Mouse (Mus musculus) CH12.LX (cell line): ENCODE results near the gene Gm21958. TPM values are rescaled to one million over a fixed set of nuclear protein-coding genes. Genes with fewer than 3 reads are reported as not detected.
A peak's percentile ranks its signal among the peaks of the same experiment; 100 is the strongest.

Source experiments
- DNase-seq: peaks from one replicate; pipeline ENCODE4 v3.0.0-alpha.2; 2013; ENCODE audit errors: extremely low read depth
- H3K27ac ChIP-seq: 2 replicates; pipeline ENCODE4 v1.5.1; 2012; ENCODE audit warnings: low read depth, mild to moderate bottlenecking, control low read depth, moderate library complexity; ENCODE audit not compliant: insufficient read depth
- H3K27me3 ChIP-seq: replicated peaks from 2 replicates; pipeline ENCODE3; 2012; ENCODE audit warnings: inconsistent platforms
- H3K36me3 ChIP-seq, 2 experiments: replicated peaks in 1 of 2; 2 replicates each; pipeline versions ENCODE3 to v1.6.1; 2012; ENCODE audit warnings: inconsistent platforms in 1 of 2, low read length in 1 of 2, mild to moderate bottlenecking in 1 of 2, mixed read lengths in 1 of 2, moderate library complexity in 1 of 2; ENCODE audit not compliant: control insufficient read depth in 1 of 2, insufficient read depth in 1 of 2
- H3K4me1 ChIP-seq, 2 experiments: 2 replicates each; pipeline ENCODE4 v1.6.1; 2012; ENCODE audit warnings: inconsistent platforms in 1 of 2, moderate library complexity in 1 of 2; ENCODE audit not compliant: insufficient read depth in 2 of 2, control insufficient read depth in 1 of 2
- H3K4me2 ChIP-seq: 2 replicates; pipeline ENCODE4 v1.6.1; 2012; ENCODE audit warnings: low read depth, mild to moderate bottlenecking, control low read depth; ENCODE audit not compliant: poor library complexity, insufficient read depth, severe bottlenecking
- H3K4me3 ChIP-seq, 3 experiments: fragments of 150-350 bp in 1 of 3; sonication (generic) in 1 of 3; replicated peaks in 1 of 3; 2 replicates each; pipeline versions ENCODE3 to v1.5.1; 2011 to 2012; ENCODE audit warnings: low read depth in 2 of 3, low read length in 2 of 3, mild to moderate bottlenecking in 2 of 3, moderate library complexity in 2 of 3, control low read depth in 1 of 3, improper control_type of control experiment in 1 of 3, inconsistent platforms in 1 of 3, mixed read lengths in 1 of 3; ENCODE audit not compliant: poor library complexity in 1 of 3
- H3K79me2 ChIP-seq: replicated peaks from 2 replicates; pipeline ENCODE4 v1.6.1; 2012; ENCODE audit warnings: mild to moderate bottlenecking, moderate library complexity; ENCODE audit not compliant: control insufficient read depth, poor library complexity, insufficient read depth, severe bottlenecking; ENCODE audit errors: extremely low read depth
- H3K9ac ChIP-seq: 2 replicates; pipeline ENCODE4 v1.6.1; 2012; ENCODE audit warnings: low read depth, mild to moderate bottlenecking, control low read depth, moderate library complexity; ENCODE audit not compliant: insufficient read depth
- H3K9me3 ChIP-seq: replicated peaks from 2 replicates; pipeline ENCODE3; 2012; ENCODE audit warnings: low read length, inconsistent platforms, mixed read lengths
- CHD2 ChIP-seq: IDR thresholded peaks from 2 replicates; pipeline ENCODE4 v1.6.1; 2011; ENCODE audit warnings: low read length, improper control_type of control experiment
- ETS1 ChIP-seq: conservative IDR thresholded peaks from 2 replicates; pipeline ENCODE4 v1.6.1; 2012; ENCODE audit warnings: low read depth, mild to moderate bottlenecking, inconsistent platforms, low read length, improper control_type of control experiment, moderate library complexity
- GABPA ChIP-seq: IDR thresholded peaks from 2 replicates; pipeline ENCODE4 v1.6.1; 2012; ENCODE audit warnings: low read depth, low read length, improper control_type of control experiment, inconsistent platforms; ENCODE audit not compliant: insufficient replicate concordance
- HCFC1 ChIP-seq: IDR thresholded peaks from 2 replicates; pipeline ENCODE4 v1.6.1; 2012; ENCODE audit warnings: low read depth, mild to moderate bottlenecking, inconsistent platforms, low read length, improper control_type of control experiment
- IRF4 ChIP-seq: IDR thresholded peaks from 2 replicates; pipeline ENCODE4 v1.6.1; 2014; ENCODE audit warnings: low read depth, mild to moderate bottlenecking, inconsistent platforms, low read length, improper control_type of control experiment
- KAT2A ChIP-seq: IDR thresholded peaks from 2 replicates; pipeline ENCODE4 v1.6.1; 2012; ENCODE audit warnings: low read length, improper control_type of control experiment, inconsistent platforms; ENCODE audit not compliant: insufficient replicate concordance
- MAX ChIP-seq: IDR thresholded peaks from 2 replicates; pipeline ENCODE4 v1.6.1; 2011; ENCODE audit warnings: low read length, improper control_type of control experiment
- MEF2A ChIP-seq: IDR thresholded peaks from 2 replicates; pipeline ENCODE4 v1.6.1; 2014; ENCODE audit warnings: low read depth, mild to moderate bottlenecking, inconsistent platforms, low read length, improper control_type of control experiment, borderline replicate concordance
- MXI1 ChIP-seq: IDR thresholded peaks from 2 replicates; pipeline ENCODE4 v1.6.1; 2011; ENCODE audit warnings: mild to moderate bottlenecking, low read depth, low read length, improper control_type of control experiment
- NRF1 ChIP-seq: IDR thresholded peaks from 2 replicates; pipeline ENCODE4 v1.6.1; 2014; ENCODE audit warnings: low read depth, mild to moderate bottlenecking, inconsistent platforms, low read length, improper control_type of control experiment, moderate library complexity
- POLR2A ChIP-seq: IDR thresholded peaks from 2 replicates; pipeline ENCODE4 v1.6.1; 2011; ENCODE audit warnings: low read depth, mild to moderate bottlenecking, improper control_type of control experiment, low read length
- POLR2AphosphoS2 ChIP-seq: IDR thresholded peaks from 2 replicates; pipeline ENCODE4 v1.6.1; 2011; ENCODE audit warnings: low read depth, low read length, improper control_type of control experiment
- RAD21 ChIP-seq: IDR thresholded peaks from 2 replicates; pipeline ENCODE4 v1.6.1; 2011; ENCODE audit warnings: low read depth, mild to moderate bottlenecking, low read length, improper control_type of control experiment, moderate library complexity
- SIN3A ChIP-seq: IDR thresholded peaks from 2 replicates; pipeline ENCODE4 v1.6.1; 2012; ENCODE audit warnings: low read length, improper control_type of control experiment, inconsistent platforms
- TBP ChIP-seq: conservative IDR thresholded peaks from 2 replicates; pipeline ENCODE4 v1.6.1; 2011; ENCODE audit warnings: low read depth, low read length, improper control_type of control experiment
- TCF12 ChIP-seq: IDR thresholded peaks from 2 replicates; pipeline ENCODE4 v1.6.1; 2014; ENCODE audit warnings: low read depth, mild to moderate bottlenecking, inconsistent platforms, low read length, improper control_type of control experiment
- UBTF ChIP-seq: IDR thresholded peaks from 2 replicates; pipeline ENCODE4 v1.6.1; 2012; ENCODE audit warnings: low read depth, mild to moderate bottlenecking, inconsistent platforms, low read length, improper control_type of control experiment, moderate library complexity
- USF1 ChIP-seq: IDR thresholded peaks from 2 replicates; pipeline ENCODE4 v1.6.1; 2014; ENCODE audit warnings: low read depth, mild to moderate bottlenecking, inconsistent platforms, low read length, improper control_type of control experiment
- USF2 ChIP-seq: conservative IDR thresholded peaks from 2 replicates; pipeline ENCODE4 v1.6.1; 2011; ENCODE audit warnings: low read depth, low read length, improper control_type of control experiment
- ZMIZ1 ChIP-seq: IDR thresholded peaks from 2 replicates; pipeline ENCODE4 v1.6.1; 2012; ENCODE audit warnings: low read depth, mild to moderate bottlenecking, inconsistent platforms, low read length, improper control_type of control experiment
- ZNF384 ChIP-seq: IDR thresholded peaks from 2 replicates; pipeline ENCODE4 v1.6.1; 2012; ENCODE audit warnings: low read depth, low read length, improper control_type of control experiment, inconsistent platforms
- dilution Hi-C: fragments of 300-500 bp; cut with MboI; formaldehyde crosslinking; loops from 2 replicates; pipeline ENCODE4 v1.14.3; 2020; ENCODE audit warnings: low sequenced_read_pairs; ENCODE audit not compliant: extremely low pct_unique_long_range_greater_than_20kb, extremely low pct_ligation_motif_present
- in situ Hi-C: fragments of 300-500 bp; cut with MboI; formaldehyde crosslinking; loops from 3 replicates; pipeline ENCODE4 v1.14.3; 2019; ENCODE audit warnings: low sequenced_read_pairs, low pct_ligation_motif_present, low pct_unique_long_range_greater_than_20kb, mixed read lengths
- polyA plus RNA-seq: library from polyadenylated mRNA; unstranded; fragments of >175 nt; gene quantifications from 2 replicates; pipeline ENCODE4 v1.2.1, GENCODE M21; 2012; ENCODE audit warnings: low read depth; ENCODE audit not compliant: insufficient read length
- total RNA-seq, 2 experiments: library from RNA; depleted of rRNA; stranded (reverse); fragments of 300-350 nt in 1 of 2; fragments of >200 nt in 1 of 2; gene quantifications; 2 replicates each; pipeline ENCODE4 v1.2.3; 2012 to 2014

Gm21958 gene
- total and polyA plus RNA-seq, 3 experiments, result 0.61 TPM; not detected in 2

DNA sequence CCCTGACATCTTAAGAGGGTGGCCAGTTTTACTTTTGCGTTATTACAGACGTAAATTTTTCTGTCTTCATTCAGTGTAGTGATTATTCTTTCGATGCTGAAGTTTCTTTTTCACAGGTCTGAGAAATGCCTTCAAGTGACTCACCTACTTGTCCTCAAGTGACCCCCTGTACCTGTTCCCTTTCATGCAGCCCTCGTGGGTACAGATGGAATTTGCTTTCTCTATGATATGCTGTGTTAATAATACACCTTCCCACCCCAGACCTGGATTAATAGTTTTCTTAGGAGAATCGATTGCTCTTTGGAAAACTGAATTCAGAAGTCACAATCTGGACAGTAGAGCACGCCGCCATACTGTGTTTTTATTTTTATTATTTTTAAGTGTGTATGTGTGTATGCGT is 23.2 kb upstream of the Gm21958 start:
- Histone ChIP-seq H3K4me3 (no peak overlapping the region), H3K27me3 (no peaks in the 10 kb centered on the region), H3K4me2 (no peak overlapping the region), H3K9ac (no peak overlapping the region), H3K79me2 (peaks cover 32% of the 10 kb centered on the region), H3K9me3 (peaks cover 3% of the 10 kb centered on the region), H3K4me1 (peaks cover 3 to 30% of the 10 kb centered on the region in 2 experiments), H3K36me3 (peaks cover 27 to 53% of the 10 kb centered on the region in 2 experiments), H3K27ac (no peak overlapping the region)
- in situ Hi-C loops (no loop called here), dilution Hi-C loops (no loop called here)
- no peak for DNase-seq
- TF ChIP-seq IRF4 (no peak), ZNF384 (no peak)

DNA sequence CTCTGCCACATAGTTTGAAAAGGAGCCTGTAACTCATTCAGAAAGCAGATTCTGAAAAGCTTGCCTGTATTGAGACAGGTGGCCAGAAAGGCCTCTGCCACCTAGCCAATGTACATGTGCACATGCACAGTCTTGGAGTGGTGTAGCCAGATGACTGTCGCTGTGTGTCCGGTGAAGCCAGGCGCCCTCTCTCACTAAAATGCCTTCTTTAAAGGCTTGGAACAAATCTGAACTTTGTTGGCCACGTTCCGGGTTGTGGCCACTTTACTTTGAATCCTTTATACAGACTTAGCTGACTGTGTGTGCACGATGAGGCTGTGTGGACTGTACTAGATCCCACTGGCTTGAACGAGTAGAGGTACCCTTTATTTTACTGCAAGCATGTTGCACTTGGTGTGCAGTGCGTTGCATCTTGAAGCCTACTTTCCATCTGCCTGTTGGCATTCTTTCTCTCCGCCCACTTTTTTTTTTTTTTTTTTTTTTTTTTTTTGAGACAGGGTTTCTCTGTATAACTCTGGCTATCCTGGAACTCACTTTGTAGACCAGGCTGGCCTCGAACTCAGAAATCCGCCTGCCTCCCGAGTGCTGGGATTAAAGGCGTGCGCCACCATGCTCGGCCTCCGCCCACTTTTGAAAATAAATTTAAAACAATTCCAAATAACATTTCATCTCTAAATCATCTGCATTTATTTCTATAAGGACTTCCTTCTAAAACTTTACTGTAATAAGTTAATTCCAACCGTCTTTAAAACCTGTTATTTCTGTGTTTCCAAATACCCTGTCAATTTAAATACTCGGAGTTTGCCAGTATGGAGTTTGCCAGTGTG is 22.2 kb upstream of the Gm21958 start:
- H3K27me3 ChIP-seq, result no peaks in the 10 kb centered on the region
- DNase-seq, result no peak
- TF ChIP-seq MXI1 (peak; percentile 57; the same call in 1 of the 2 replicates), POLR2A (0 out of 2 replicates have a peak, but pooled peaks have one; percentile 35), ZNF384 (peak; percentile 92), CHD2 (no peak), KAT2A (no peak), SIN3A (peak; percentile 15; the same call in 1 of the 2 replicates), MAX (peak; percentile 41; the same call in 1 of the 2 replicates)
- H3K9ac ChIP-seq, result peak overlapping the region; percentile 90
- dilution Hi-C loops, result no loop called here
- H3K36me3 ChIP-seq, result peaks cover 24 to 52% of the 10 kb centered on the region in 2 experiments
- peak overlapping the region; percentile 57 for H3K27ac ChIP-seq
- peak overlapping the region; percentile 86 for H3K4me2 ChIP-seq
- in situ Hi-C loops, result no loop called here
- H3K79me2 ChIP-seq, result peaks cover 32% of the 10 kb centered on the region
- H3K4me1 ChIP-seq, result peaks cover 6 to 40% of the 10 kb centered on the region in 2 experiments
- no peaks in the 10 kb centered on the region for H3K9me3 ChIP-seq
- peak overlapping the region; percentile 83 to 99 (median 86) for H3K4me3 ChIP-seq

DNA sequence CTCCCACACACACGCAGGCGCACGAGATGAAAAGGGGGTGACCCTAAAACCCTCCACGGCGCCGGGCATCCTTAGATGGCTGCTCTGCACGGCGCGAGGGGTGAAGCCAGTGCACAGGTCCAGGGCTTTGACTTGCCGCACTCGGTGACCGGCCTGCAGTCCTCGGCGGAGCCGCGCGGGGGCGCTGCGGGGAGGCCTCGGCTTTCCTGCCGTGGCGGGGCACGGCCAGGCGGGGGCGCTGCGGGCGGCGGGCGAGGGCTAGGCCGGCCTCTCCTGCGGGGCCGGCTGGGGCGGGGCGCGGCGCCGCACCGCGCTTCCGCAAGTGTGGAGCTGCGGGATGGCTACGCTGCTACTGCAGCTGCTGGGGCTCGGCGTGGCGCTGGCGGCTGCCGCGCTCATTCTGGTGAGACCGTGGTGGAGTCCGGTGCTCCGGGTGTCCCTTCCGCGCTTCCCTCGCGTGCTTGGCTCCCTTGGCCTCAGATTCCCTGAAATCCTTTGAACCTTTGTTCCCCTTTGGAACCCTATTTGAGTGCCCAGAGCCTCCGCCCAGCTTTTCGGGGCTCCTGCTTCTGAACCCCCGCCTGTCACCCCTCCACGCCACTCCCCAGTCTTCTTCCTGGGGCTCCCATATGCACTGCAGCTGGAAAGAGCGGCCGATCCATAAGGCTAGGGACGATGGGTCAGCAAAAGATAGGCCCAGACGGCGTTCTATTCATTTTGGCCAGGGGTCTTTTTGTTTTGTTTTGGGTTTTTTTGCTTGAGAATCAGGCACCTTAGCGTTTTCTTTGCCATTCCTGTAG is 21.3 kb upstream of the Gm21958 start, which contains the start of the genes Exosc8 and Alg5:
Gene Exosc8, minus strand, starts transcription at position 147 of the 800 bp plus-strand sequence.
Gene Alg5, plus strand, starts transcription at position 293 of the 800 bp plus-strand sequence.
- in situ Hi-C loops, result no loop called here
- Histone ChIP-seq H3K9me3 (no peaks in the 10 kb centered on the region), H3K79me2 (peaks cover 32% of the 10 kb centered on the region), H3K4me1 (peaks cover 6 to 49% of the 10 kb centered on the region in 2 experiments), H3K27me3 (no peaks in the 10 kb centered on the region), H3K36me3 (peaks cover 18 to 56% of the 10 kb centered on the region in 2 experiments), H3K9ac (peak within 1 kb of the TSS; percentile 90), H3K27ac (peak within 1 kb of the TSS; percentile 93), H3K4me2 (peak within 1 kb of the TSS; percentile 86), H3K4me3 (peak within 1 kb of the TSS; percentile 83 to 99 (median 91))
- DNase-seq, result peak; percentile 57
- dilution Hi-C loops, result no loop called here
- TF ChIP-seq GABPA (no peak), POLR2A (peak; percentile 65), TCF12 (no peak; the same call in none of the 2 replicates), USF2 (no peak), NRF1 (no peak), ETS1 (peak; percentile 34; the same call in 1 of the 2 replicates), USF1 (no peak), TBP (0 out of 2 replicates have a peak, but pooled peaks have one; percentile 6), UBTF (peak; percentile 13; the same call in 1 of the 2 replicates), ZMIZ1 (peak; percentile 76), MAX (no peak), RAD21 (peak; percentile 12), MEF2A (0 out of 2 replicates have a peak, but pooled peaks have one; percentile 38), HCFC1 (peak; percentile 47; the same call in 1 of the 2 replicates), POLR2AphosphoS2 (no peak)
